Mouse (Mus musculus): ENCODE measurements at regions not wholly inside any gene's neighbourhood (a gene's known extent, or its start where the extent isn't known, plus 50 kb on each side); places are given as distances from the start of the nearest gene placed in this dataset.

GRCm38 (mm10) chr8:9117809-9118737 lies 427.8 kb upstream of the Arglu1 start:
- H3K9me3 ChIP-seq (ENCODE audit: control insufficient read depth, low read length), result no peaks in the 10 kb centered on the region
- H3K36me3 ChIP-seq (ENCODE audit: control insufficient read depth, insufficient read depth, low read length), result no peaks in the 10 kb centered on the region
- H3K27me3 ChIP-seq (ENCODE audit: control insufficient read depth, insufficient read depth, low read length), result no peaks in the 10 kb centered on the region
- ATAC-seq (ENCODE audit: low FRiP score), result no peak
- H3K4me2 ChIP-seq, result no peak overlapping the region
- WGBS, result 88% methylated on average over 27 of the region's 27 CpGs
- H3K4me3 ChIP-seq (ENCODE audit: low read depth, low read length), result no peak overlapping the region
- H3K9ac ChIP-seq (ENCODE audit: low read length), result no peak overlapping the region
- no peak overlapping the region for H3K27ac ChIP-seq (ENCODE audit: low read depth, low read length)
- DNase-seq (ENCODE audit: low spot score, missing footprints), result no peak
- no peaks in the 10 kb centered on the region for H3K4me1 ChIP-seq (ENCODE audit: control insufficient read depth, insufficient read depth, low read length)

- Histone ChIP-seq H3K27me3 (ENCODE audit: control insufficient read depth, insufficient read depth, low read length) (no peaks in the 10 kb centered on the region), H3K4me1 (ENCODE audit: control insufficient read depth, insufficient read depth, low read length) (no peaks in the 10 kb centered on the region), H3K9ac (ENCODE audit: low read length) (no peak overlapping the region), H3K36me3 (ENCODE audit: control insufficient read depth, insufficient read depth, low read length) (no peaks in the 10 kb centered on the region), H3K4me2 (no peak overlapping the region), H3K4me3 (ENCODE audit: low read depth, low read length) (no peak overlapping the region), H3K27ac (ENCODE audit: low read depth, low read length) (no peak overlapping the region), H3K9me3 (ENCODE audit: control insufficient read depth, low read length) (no peaks in the 10 kb centered on the region)
- ATAC-seq (ENCODE audit: low FRiP score) (no peak), DNase-seq (ENCODE audit: low spot score, missing footprints) (no peak)
- WGBS, result 88% methylated on average over 5 of the region's 5 CpGs
Observed at GRCm38 (mm10) chr8:9095980-9096379, 405.7 kb upstream of the Arglu1 start.

- WGBS, result 81% methylated on average over 9 of the region's 9 CpGs
- Histone ChIP-seq H3K27me3 (ENCODE audit: control insufficient read depth, insufficient read depth, low read length) (no peaks in the 10 kb centered on the region), H3K9me3 (ENCODE audit: control insufficient read depth, low read length) (no peaks in the 10 kb centered on the region), H3K4me1 (ENCODE audit: control insufficient read depth, insufficient read depth, low read length) (no peaks in the 10 kb centered on the region), H3K27ac (ENCODE audit: low read depth, low read length) (no peak overlapping the region), H3K36me3 (ENCODE audit: control insufficient read depth, insufficient read depth, low read length) (no peaks in the 10 kb centered on the region), H3K4me2 (no peak overlapping the region), H3K9ac (ENCODE audit: low read length) (no peak overlapping the region), H3K4me3 (ENCODE audit: low read depth, low read length) (no peak overlapping the region)
- DNase-seq (ENCODE audit: low spot score, missing footprints) (no peak), ATAC-seq (ENCODE audit: low FRiP score) (no peak)
Observed at GRCm38 (mm10) chr8:9094002-9094401, 403.7 kb upstream of the Arglu1 start.

GRCm38 (mm10) chr8:9093356-9093755 lies 403.0 kb upstream of the Arglu1 start:
- DNase-seq (ENCODE audit: low spot score, missing footprints) (no peak), ATAC-seq (ENCODE audit: low FRiP score) (no peak)
- H3K9ac ChIP-seq (ENCODE audit: low read length), result no peak overlapping the region
- H3K4me1 ChIP-seq (ENCODE audit: control insufficient read depth, insufficient read depth, low read length), result no peaks in the 10 kb centered on the region
- no peaks in the 10 kb centered on the region for H3K27me3 ChIP-seq (ENCODE audit: control insufficient read depth, insufficient read depth, low read length)
- H3K4me3 ChIP-seq (ENCODE audit: low read depth, low read length), result no peak overlapping the region
- no peaks in the 10 kb centered on the region for H3K36me3 ChIP-seq (ENCODE audit: control insufficient read depth, insufficient read depth, low read length)
- no peak overlapping the region for H3K27ac ChIP-seq (ENCODE audit: low read depth, low read length)
- H3K4me2 ChIP-seq, result no peak overlapping the region
- no peaks in the 10 kb centered on the region for H3K9me3 ChIP-seq (ENCODE audit: control insufficient read depth, low read length)
- WGBS, result 76% methylated on average over 4 of the region's 4 CpGs

DNA sequence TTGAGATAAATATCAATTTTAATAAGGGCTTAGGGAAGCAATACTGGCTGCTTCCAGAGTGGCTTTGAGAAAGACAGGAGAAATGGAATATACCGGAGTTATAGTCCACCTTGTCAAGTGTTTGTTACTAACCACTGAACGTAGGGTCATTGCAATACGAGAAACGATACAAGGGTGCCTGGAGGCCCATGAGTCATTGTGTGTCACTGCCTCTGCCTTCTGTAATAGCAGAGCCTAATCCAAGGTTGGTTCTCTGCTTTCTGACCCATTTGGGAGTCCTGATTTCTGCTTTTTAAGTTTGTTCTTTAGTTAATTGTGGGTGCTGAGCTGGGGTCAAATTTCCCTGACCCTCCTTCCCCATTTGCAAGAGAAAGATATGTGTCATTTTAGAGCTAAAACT lies 382.4 kb upstream of the Arglu1 start:
- Histone ChIP-seq H3K27me3 (ENCODE audit: control insufficient read depth, insufficient read depth, low read length) (no peaks in the 10 kb centered on the region), H3K9me3 (ENCODE audit: control insufficient read depth, low read length) (no peaks in the 10 kb centered on the region), H3K4me1 (ENCODE audit: control insufficient read depth, insufficient read depth, low read length) (no peaks in the 10 kb centered on the region), H3K4me2 (no peak overlapping the region), H3K9ac (ENCODE audit: low read length) (no peak overlapping the region), H3K36me3 (ENCODE audit: control insufficient read depth, insufficient read depth, low read length) (no peaks in the 10 kb centered on the region), H3K27ac (ENCODE audit: low read depth, low read length) (no peak overlapping the region), H3K4me3 (ENCODE audit: low read depth, low read length) (no peak overlapping the region)
- ATAC-seq (ENCODE audit: low FRiP score) (no peak), DNase-seq (ENCODE audit: low spot score, missing footprints) (no peak)
- WGBS, result 97% methylated on average over 4 of the region's 4 CpGs

- DNase-seq (ENCODE audit: low spot score, missing footprints), result no peak
- Histone ChIP-seq H3K36me3 (ENCODE audit: control insufficient read depth, insufficient read depth, low read length) (no peaks in the 10 kb centered on the region), H3K4me3 (ENCODE audit: low read depth, low read length) (no peak overlapping the region), H3K27ac (ENCODE audit: low read depth, low read length) (no peak overlapping the region), H3K4me2 (no peak overlapping the region), H3K4me1 (ENCODE audit: control insufficient read depth, insufficient read depth, low read length) (no peaks in the 10 kb centered on the region), H3K9me3 (ENCODE audit: control insufficient read depth, low read length) (no peaks in the 10 kb centered on the region), H3K27me3 (ENCODE audit: control insufficient read depth, insufficient read depth, low read length) (no peaks in the 10 kb centered on the region), H3K9ac (ENCODE audit: low read length) (no peak overlapping the region)
- ATAC-seq (ENCODE audit: low FRiP score), result no peak
- 86% methylated on average over 11 of the region's 11 CpGs for WGBS
Observed at GRCm38 (mm10) chr8:9072286-9072685, 382.0 kb upstream of the Arglu1 start.

- no peaks in the 10 kb centered on the region for H3K36me3 ChIP-seq (ENCODE audit: control insufficient read depth, insufficient read depth, low read length)
- ATAC-seq (ENCODE audit: low FRiP score) (no peak), DNase-seq (ENCODE audit: low spot score, missing footprints) (no peak)
- H3K9me3 ChIP-seq (ENCODE audit: control insufficient read depth, low read length), result no peaks in the 10 kb centered on the region
- no peak overlapping the region for H3K4me2 ChIP-seq
- WGBS, result 84% methylated on average over 6 of the region's 6 CpGs
- H3K4me3 ChIP-seq (ENCODE audit: low read depth, low read length), result no peak overlapping the region
- no peaks in the 10 kb centered on the region for H3K27me3 ChIP-seq (ENCODE audit: control insufficient read depth, insufficient read depth, low read length)
- no peak overlapping the region for H3K27ac ChIP-seq (ENCODE audit: low read depth, low read length)
- H3K4me1 ChIP-seq (ENCODE audit: control insufficient read depth, insufficient read depth, low read length), result no peaks in the 10 kb centered on the region
- no peak overlapping the region for H3K9ac ChIP-seq (ENCODE audit: low read length)
Observed at GRCm38 (mm10) chr8:9070953-9071352, 380.6 kb upstream of the Arglu1 start.

DNA sequence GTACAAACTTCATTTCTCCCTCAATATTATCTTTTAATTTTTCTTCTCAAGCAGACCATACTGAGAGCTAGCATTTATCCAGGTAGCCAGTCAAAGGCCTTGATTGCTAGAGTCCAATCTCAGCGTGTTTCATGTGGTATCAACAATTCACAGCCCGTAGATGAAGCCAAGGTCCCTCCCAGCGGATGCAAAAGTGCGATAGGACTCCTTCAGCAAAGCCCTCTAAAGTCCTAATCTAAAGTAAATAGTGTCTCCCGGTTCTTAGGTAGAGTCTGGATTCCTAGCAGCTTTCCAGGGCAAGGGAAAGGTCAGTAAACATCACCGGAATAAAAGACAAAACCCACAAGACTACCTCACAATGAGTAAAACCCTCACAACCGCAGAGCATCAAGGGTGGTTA lies 379.5 kb upstream of the Arglu1 start:
- DNase-seq (ENCODE audit: low spot score, missing footprints), result no peak
- Histone ChIP-seq H3K4me2 (no peak overlapping the region), H3K4me3 (ENCODE audit: low read depth, low read length) (no peak overlapping the region), H3K27ac (ENCODE audit: low read depth, low read length) (no peak overlapping the region), H3K36me3 (ENCODE audit: control insufficient read depth, insufficient read depth, low read length) (no peaks in the 10 kb centered on the region), H3K4me1 (ENCODE audit: control insufficient read depth, insufficient read depth, low read length) (no peaks in the 10 kb centered on the region), H3K9me3 (ENCODE audit: control insufficient read depth, low read length) (no peaks in the 10 kb centered on the region), H3K27me3 (ENCODE audit: control insufficient read depth, insufficient read depth, low read length) (no peaks in the 10 kb centered on the region), H3K9ac (ENCODE audit: low read length) (no peak overlapping the region)
- 58% methylated on average over 7 of the region's 7 CpGs for WGBS
- no peak for ATAC-seq (ENCODE audit: low FRiP score)

DNA sequence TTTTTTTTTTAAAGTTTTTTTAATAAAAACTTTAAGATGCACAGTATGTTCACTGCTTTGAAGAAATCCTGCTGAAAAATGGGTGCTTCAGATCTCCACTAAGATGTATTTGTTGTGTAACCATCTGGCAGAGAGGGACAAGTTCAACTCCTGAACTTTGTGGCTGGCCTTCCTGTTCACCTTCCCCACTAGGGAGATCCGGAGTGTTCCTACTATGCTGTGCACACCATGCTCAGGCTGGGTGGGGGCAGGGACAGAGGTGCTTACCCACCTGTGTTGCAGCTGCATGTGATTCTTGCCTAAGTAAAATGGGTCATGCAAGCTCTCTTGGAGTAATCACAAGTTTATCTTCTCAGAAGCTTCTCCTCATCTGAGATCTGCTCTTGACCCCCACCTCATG lies 377.4 kb upstream of the Arglu1 start:
- Histone ChIP-seq H3K27me3 (ENCODE audit: control insufficient read depth, insufficient read depth, low read length) (no peaks in the 10 kb centered on the region), H3K4me2 (no peak overlapping the region), H3K27ac (ENCODE audit: low read depth, low read length) (no peak overlapping the region), H3K9me3 (ENCODE audit: control insufficient read depth, low read length) (no peaks in the 10 kb centered on the region), H3K4me1 (ENCODE audit: control insufficient read depth, insufficient read depth, low read length) (no peaks in the 10 kb centered on the region), H3K36me3 (ENCODE audit: control insufficient read depth, insufficient read depth, low read length) (no peaks in the 10 kb centered on the region), H3K9ac (ENCODE audit: low read length) (no peak overlapping the region), H3K4me3 (ENCODE audit: low read depth, low read length) (no peak overlapping the region)
- 74% methylated on average over 1 of the region's 1 CpGs for WGBS
- ATAC-seq (ENCODE audit: low FRiP score) (no peak), DNase-seq (ENCODE audit: low spot score, missing footprints) (no peak)

Measured in midbrain, embryonic 11.5 days (tissue).